Mouse (Mus musculus) heart, adult 18-20 months (tissue): ENCODE measurements at regions not wholly inside any gene's neighbourhood (a gene's known extent, or its start where the extent isn't known, plus 50 kb on each side); places are given as distances from the start of the nearest gene placed in this dataset.
A peak's percentile ranks its signal among the peaks of the same experiment; 100 is the strongest.
"Not testable (repeated sequence)": the region's sequence is repeated elsewhere in the genome, so short reads cannot be mapped to it uniquely, and the experiment has no call there.

Experiments
- DNase-seq, 2 experiments: peaks; one replicate each; pipeline ENCODE4 v3.0.0; 2021 to 2022; ENCODE audit warnings: mixed read lengths in 1 of 2

DNA sequence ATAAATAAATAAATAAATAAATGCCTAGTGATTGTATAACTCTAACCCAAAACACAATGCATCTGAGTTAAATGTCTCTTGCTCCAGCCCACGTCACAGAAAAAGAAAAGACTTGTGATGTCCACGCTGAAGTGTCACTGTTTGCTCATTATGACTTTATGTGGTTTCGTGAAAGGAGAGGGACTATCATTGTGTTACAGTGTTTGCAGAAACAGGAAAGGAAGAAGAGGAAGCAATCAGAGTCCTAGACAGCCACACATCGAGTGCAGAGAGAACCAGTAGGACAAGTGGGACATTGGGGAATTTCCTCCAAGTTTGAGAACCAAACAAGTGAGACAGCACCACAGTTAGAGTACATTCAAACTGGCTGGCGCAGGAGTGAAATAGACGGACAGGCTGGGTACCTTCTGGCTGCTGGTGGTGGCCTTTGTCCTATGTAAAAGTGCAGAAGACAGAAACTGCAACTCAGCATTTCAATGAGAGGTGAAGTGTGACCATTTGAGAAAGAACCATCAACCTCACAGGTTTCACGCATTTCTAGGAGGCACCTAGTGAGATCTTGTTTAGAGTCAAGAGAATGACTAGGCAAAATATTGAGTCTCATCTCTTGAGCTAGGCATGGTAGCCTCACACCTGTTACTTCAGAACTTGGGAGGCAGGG, 59.6 kb downstream of the Fasl start:
- no peak for DNase-seq

DNA sequence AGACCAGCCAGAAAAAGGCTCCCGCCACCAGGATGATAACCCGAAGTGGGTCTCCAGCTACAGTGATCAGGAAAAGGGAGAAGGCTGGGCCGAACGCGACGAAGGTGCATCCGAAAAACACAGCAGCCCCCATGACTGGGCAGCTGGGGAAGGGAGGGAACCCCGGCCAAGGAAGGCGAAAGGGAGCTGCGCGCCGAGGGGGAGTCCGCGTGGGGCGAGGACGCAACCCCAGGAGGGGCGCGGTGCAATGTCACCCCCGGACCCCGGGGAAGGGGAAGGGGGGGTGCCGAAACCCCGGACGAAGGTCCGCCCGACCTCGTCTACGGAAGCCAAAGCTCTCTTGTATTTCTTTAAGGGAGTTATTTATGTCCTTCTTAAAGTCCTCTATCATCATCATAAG, 60.9 kb downstream of the Fasl start:
- not testable (repeated sequence) for DNase-seq

GRCm38 (mm10) chr1:161726098-161726497, 62.2 kb downstream of the Fasl start:
- not testable (repeated sequence) for DNase-seq

- no peak for DNase-seq
These were observed 68.4 kb downstream of the Fasl start for GRCm38 (mm10) chr1:161719876-161720275.

DNA sequence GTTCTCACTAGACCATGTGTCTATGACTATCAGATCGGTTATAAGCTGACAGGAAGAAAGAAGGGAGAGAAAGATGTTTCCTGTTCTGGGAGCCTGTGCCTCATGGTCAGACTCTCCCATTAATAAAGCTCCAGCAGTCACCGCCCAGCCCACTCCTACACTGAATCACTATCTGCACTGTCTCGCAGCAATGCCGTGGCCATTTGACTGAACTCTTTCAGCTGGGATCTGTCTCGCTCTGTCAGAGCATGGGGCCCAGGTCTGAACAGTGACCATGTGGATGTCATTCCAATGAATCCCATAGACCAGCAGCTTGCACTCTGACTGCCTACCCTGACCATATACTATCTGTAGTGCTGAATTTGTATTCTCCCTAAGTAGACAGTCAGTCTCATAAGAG, 70.0 kb downstream of the Fasl start:
- no peak for DNase-seq

- DNase-seq: peak; percentile 71 to 72
These were observed 75.4 kb downstream of the Fasl start for GRCm38 (mm10) chr1:161712918-161713317.

GRCm38 (mm10) chr1:161712283-161712682, 76.0 kb downstream of the Fasl start:
- DNase-seq: peak; percentile 10 to 25

- DNase-seq: peak in 1 of 2 experiments; percentile 14
These were observed 81.2 kb downstream of the Fasl start for GRCm38 (mm10) chr1:161707049-161707448.

GRCm38 (mm10) chr1:161704961-161705360, 83.3 kb downstream of the Fasl start:
- DNase-seq: no peak

DNA sequence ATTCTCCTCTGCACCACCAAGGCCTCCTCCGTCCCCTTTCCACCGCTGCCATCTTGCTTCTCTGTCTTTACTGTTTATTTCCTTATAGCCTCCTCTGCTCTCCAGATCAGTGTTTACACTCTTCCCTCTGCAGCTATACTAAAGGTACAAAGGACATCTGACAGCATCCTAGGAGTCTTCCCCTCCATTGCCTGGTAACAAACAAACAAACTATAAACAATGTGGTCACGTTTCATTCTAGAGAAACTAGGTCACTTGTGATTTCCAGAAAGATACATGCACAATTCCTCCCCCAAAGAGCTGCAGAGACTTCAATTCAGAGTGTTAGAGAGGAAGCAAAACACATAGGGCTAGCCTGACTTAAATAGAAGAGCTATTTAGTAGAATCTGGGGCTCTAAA, 83.8 kb downstream of the Fasl start:
- no peak for DNase-seq

DNA sequence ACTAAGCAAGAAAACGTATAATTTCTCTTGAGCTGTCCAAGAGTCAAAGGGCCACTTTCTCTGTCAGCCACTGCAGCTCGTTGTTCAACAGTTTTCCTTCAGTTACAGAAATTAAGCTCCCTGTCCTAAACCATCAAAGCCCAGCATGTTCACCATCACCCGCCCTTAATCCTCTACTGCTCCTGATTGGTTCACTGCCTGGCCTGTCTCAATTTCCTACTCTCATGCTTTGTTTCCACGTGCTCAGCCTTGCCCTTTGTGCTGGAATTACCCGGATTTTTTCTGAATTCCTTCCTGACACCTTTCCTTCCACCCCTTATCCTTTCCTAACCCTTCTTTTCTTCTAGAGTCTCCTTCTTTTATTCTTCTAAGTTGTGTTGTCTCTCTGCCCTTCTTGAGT, 92.4 kb downstream of the Fasl start:
- no peak for DNase-seq

DNA sequence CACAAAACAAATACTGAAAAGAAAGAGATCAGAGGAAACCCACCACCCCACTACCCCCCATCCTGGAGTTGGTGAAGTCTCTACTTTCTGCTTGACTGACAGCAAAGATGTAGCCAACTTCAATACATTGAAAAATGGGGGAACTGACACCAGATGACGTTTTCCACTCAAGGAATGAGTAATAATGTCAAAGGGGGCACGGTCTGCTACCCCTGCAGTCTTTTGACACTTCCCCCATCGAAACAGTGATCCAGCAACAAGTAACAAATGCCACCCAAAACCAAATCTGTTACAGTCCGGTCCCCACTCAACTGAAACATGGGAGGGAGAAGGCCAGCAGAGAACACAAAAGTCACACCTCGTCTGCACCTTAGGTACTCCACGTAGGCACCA, 94.5 kb downstream of the Fasl start:
- no peak for DNase-seq

DNA sequence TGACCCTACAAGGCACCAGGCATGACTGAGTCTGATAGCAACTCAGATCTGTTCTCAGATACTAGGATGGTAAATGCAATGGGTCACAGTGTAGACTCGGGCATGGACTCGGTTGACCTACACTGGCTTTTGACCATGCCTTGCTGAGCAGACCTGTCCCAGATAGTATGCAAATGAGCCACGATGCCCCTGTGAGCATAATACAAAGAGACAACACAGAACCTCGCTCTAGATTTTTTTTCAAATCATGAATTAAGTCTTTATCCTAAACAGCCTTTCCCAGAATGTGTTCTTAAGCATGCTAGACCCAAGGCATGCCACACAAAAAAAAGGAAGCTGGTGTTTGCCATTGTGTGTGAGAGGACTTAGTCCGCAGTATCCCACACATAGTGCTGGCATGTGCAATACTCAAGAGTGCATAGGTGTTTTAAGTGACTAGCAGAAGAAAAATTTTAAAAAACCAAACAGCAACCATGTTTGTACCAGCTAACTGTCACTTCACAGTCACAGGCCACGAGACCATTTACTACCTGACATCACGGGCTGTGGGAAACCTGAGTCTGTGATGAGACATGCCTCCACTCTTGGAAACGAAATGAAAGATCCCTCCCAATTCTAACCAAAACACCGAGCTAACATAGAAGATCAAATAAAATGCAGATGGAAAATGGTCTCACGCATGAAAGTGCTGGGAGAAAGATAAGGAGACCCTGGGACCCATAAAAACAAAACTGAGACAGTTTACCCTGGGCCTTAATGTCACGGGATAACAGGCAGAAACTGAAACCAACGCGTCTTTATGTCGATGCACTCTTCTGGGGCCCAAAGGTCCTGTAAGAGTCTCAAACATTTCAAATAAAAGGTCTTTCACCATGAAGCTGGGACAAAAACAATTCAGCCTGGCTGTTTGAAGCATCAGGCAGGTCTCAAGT, 95.2 kb downstream of the Fasl start:
- no peak for DNase-seq

DNA sequence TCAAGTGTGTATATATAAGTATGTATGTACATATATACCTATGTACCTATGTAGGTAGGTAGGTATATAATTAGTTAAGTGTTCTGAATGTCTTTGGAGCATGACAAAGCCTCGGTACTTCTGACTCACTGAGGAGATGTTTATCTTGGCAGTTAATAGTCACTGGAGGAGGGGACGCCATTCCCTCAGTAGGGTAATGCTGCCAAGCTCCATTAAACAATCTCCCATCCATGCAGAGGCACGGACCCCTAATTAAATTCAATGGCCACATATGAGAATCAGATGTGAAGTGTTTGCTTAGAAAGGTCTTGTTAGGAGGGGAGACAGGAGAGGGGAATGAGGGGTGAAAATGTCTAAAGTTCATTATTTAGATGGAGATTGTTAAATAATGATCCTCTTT, 99.3 kb downstream of the Fasl start:
- no peak for DNase-seq

GRCm38 (mm10) chr1:161687548-161687947, 100.7 kb downstream of the Fasl start:
- peak; percentile 25 to 70 for DNase-seq

GRCm38 (mm10) chr1:161680558-161680957, 107.7 kb downstream of the Fasl start:
- DNase-seq: no peak

DNA sequence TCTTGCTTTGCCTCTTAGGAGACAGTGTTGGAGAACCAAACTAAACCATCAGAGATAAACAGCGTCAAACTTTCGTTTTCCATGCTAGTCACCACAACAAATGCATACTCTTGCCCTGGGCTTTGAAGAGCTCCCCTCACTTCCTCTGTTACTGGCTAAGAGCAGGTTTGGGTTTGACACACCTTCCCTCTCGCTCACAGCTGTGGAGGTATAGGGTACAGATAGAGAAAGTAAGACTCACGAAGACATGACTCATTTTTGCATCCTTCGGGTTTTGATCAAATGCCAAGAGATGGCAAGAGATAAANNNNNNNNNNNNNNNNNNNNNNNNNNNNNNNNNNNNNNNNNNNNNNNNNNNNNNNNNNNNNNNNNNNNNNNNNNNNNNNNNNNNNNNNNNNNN, 117.4 kb downstream of the Fasl start:
- peak in 1 of 2 experiments; percentile 4 for DNase-seq

DNA sequence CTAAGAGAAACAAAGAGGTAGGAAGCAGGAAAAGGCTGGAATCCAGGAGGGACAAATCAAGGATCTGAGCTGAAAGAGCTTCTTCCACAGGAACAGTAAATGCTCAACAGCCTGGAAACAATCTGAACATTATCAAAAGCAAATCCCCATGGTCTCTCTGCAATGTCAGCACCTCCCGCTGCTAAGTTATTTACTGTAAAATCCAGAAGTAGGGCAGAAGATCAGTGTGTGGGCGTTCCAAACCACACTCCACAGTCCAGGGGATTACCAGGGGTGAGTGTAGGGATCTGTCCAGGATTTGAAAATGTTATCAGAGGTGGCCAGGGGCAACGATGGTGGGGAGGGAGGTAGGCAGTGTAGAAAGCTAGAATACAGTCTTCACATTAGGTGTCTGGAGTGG, 124.0 kb downstream of the Fasl start:
- DNase-seq: no peak

DNA sequence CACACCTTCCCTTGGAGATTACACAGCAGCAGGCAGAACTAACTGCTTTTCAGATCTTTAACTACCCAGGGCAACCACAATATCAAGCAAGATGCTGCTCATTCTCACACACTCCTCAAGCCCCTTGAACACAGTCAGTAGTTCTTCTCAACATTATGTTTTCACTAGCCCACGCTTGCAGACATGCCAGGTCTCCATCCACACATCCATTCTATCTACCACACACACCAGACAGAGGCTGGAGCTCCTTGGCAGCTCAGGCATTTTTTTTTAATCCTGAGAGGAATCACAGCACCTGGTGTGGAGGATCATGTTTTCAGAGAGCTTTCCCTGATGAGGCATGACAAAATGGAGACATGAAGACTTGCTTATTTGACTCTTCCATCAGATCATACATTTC, 124.9 kb downstream of the Fasl start:
- DNase-seq: no peak

- DNase-seq: no peak
These were observed 126.1 kb downstream of the Fasl start for GRCm38 (mm10) chr1:161662241-161662640.

DNA sequence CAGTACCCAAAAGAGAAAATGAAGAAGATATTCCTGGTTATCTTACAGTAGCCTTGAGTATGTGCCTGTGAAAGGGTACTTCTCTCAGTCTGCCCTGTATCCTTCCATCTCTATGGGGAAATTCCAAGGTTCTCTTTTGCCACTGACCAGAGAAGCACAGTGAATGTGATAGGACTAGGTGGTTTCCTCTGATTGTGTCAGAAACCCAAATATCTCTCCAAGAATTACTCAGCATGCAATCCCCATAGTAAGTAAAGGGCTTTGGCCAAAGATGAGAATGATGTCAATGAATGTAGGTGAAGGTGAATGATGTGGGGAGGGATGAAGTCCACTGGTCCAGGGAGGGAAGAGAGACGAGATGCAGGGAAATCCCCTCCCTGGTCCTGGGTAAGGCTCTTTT, 130.8 kb downstream of the Fasl start:
- DNase-seq: no peak

DNA sequence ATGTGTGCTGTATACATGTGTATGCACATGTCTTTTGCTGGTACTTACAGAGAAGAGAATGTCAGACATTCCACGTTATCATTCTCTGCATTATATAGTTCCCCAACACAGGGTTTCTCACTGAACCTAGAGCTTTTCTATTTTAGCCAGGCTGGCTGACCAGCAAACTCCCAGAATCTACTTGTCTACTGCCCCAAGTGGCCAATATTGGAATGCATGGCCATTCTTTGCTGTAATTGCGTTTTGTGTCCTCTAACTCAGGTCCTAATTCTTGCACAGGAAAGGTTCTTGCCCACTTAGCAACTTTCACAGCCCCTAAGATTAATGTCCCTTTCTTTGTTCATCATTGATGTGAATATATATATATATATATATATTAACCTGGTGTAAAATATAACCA, 138.9 kb downstream of the Fasl start:
- no peak for DNase-seq

DNA sequence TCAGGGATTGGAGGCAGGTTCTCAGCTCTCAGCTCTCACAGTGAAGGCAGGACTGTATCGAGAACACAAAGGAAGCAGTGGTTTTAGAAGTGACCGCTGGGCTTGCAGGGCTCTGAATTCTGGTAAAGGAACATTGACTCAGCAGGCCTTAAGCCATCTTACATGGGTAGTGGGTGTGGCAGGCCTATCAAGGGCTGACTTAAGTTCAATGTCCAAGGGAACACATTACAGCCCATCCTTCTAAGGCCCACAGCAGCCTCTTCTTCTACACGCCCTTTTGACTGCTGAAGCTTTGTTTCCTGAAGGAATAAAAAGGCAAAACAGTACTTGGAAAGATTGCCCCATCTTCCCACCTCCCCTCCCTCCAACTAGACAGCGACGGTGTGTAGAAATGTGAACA, 137.6 kb downstream of the Tnfsf18 start:
- no peak for DNase-seq

DNA sequence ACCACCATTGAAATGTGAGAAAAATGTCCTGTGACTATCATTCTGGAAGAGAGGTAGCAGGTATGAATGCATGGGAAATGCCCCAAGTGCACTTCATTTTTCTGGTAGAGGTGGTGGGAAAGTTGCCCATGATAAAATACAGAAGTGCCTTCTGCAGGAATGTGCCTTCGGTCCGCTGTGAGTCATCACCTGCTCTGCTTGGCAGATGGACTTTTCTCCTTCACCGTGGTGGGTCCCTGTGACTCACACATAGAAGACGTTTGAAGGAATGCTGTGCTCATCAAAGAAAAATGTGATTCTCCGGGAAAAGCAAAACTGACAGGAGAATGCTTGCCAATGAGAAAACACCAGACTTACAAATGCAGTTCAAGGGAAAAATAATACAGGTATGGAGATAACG, 126.8 kb downstream of the Tnfsf18 start:
- DNase-seq: peak in 1 of 2 experiments; percentile 2
